Mouse (Mus musculus) lung, embryonic 14.5 days (tissue): Measurements from ENCODE around the gene Rpl36-ps4. TPM values are rescaled to one million over a fixed set of nuclear protein-coding genes. Genes with fewer than 3 reads are reported as not detected.

ENCODE experiments used
- ATAC-seq: fragments of 200-750 bp; cut with Nextera tagmentation; 2 replicates; pipeline ENCODE4 v1.8.0; 2017; ENCODE audit warnings: mild to moderate bottlenecking, moderate TSS enrichment, moderate library complexity; ENCODE audit not compliant: insufficient read depth
- DNase-seq: peaks from one replicate; pipeline ENCODE4 v3.0.0-alpha.2; 2015
- H3K27ac ChIP-seq: fragments of 300-500 bp; sonication (generic); 2 replicates; pipeline ENCODE4 v1.5.1; 2014; ENCODE audit warnings: low read depth, mild to moderate bottlenecking, moderate library complexity
- H3K27me3 ChIP-seq: fragments of 300-500 bp; sonication (generic); 2 replicates; pipeline ENCODE4 v1.6.1; 2014; ENCODE audit warnings: low read length, control low read depth; ENCODE audit not compliant: insufficient read depth
- H3K36me3 ChIP-seq: fragments of 300-500 bp; sonication (generic); 2 replicates; pipeline ENCODE4 v1.6.1; 2014; ENCODE audit warnings: control low read depth; ENCODE audit not compliant: insufficient read depth
- H3K4me1 ChIP-seq: fragments of 300-500 bp; sonication (generic); 2 replicates; pipeline ENCODE4 v1.6.1; 2014; ENCODE audit warnings: antibody characterized with exemption, control low read depth; ENCODE audit not compliant: insufficient read depth
- H3K4me2 ChIP-seq: fragments of 300-500 bp; sonication (generic); 2 replicates; pipeline ENCODE4 v1.6.1; 2014; ENCODE audit warnings: mild to moderate bottlenecking
- H3K4me3 ChIP-seq: fragments of 300-500 bp; sonication (generic); 2 replicates; pipeline ENCODE4 v1.5.1; 2014; ENCODE audit warnings: low read depth, low read length
- H3K9ac ChIP-seq: fragments of 300-500 bp; sonication (generic); 2 replicates; pipeline ENCODE4 v1.6.1; 2014
- H3K9me3 ChIP-seq: fragments of 300-500 bp; sonication (generic); 2 replicates; pipeline ENCODE4 v1.6.1; 2016; ENCODE audit warnings: low read depth, low read length, control low read depth
- CTCF ChIP-seq: IDR thresholded peaks from 2 replicates; pipeline ENCODE4 v1.5.1; 2016; ENCODE audit warnings: antibody characterized with exemption, low read depth
- WGBS: fragments of 180-500 bp; shearing (Covaris S2); extraction: QIAGEN DNeasy Blood & Tissue Kit; methylation state at CpG from one replicate; pipeline ENCODE4 v1.1.7; 2014; 5-methylcytosine and 5-hydroxymethylcytosine counted together
- polyA plus RNA-seq: library from polyadenylated mRNA; unstranded; fragments of >200 nt; fragmentation: Nextera tagmentation; extraction: Ambion mirVana; gene quantifications from 2 replicates; pipeline ENCODE4 v1.2.1, GENCODE M21; 2014

Gene Rpl36-ps4
- polyA plus RNA-seq, 1 experiment from 2014 or later: not detected

- 44% methylated on average over 7 of the region's 7 CpGs for WGBS
- ATAC-seq: no peak
- no peaks in the 10 kb centered on the region for H3K36me3 ChIP-seq
- H3K4me3 ChIP-seq: no peak overlapping the region
- no peak for DNase-seq
- no peak overlapping the region for H3K4me2 ChIP-seq
- no peaks in the 10 kb centered on the region for H3K27me3 ChIP-seq
- no peak overlapping the region for H3K27ac ChIP-seq
- H3K4me1 ChIP-seq: no peaks in the 10 kb centered on the region
- H3K9ac ChIP-seq: no peak overlapping the region
- no peaks in the 10 kb centered on the region for H3K9me3 ChIP-seq
- no peak for TF ChIP-seq CTCF
Measured at GRCm38 (mm10) chr17:87901163-87901562, 19.6 kb upstream of the Rpl36-ps4 start.

- no peaks in the 10 kb centered on the region for H3K27me3 ChIP-seq
- no peaks in the 10 kb centered on the region for H3K9me3 ChIP-seq
- no peaks in the 10 kb centered on the region for H3K4me1 ChIP-seq
- no peak overlapping the region for H3K27ac ChIP-seq
- no peak overlapping the region for H3K4me3 ChIP-seq
- no peak for DNase-seq
- H3K36me3 ChIP-seq: no peaks in the 10 kb centered on the region
- no peak overlapping the region for H3K4me2 ChIP-seq
- ATAC-seq: no peak
- WGBS: 35% methylated on average over 6 of the region's 6 CpGs
- no peak overlapping the region for H3K9ac ChIP-seq
- TF ChIP-seq CTCF: no peak
Measured at GRCm38 (mm10) chr17:87903213-87903612, 17.6 kb upstream of the Rpl36-ps4 start.

DNA sequence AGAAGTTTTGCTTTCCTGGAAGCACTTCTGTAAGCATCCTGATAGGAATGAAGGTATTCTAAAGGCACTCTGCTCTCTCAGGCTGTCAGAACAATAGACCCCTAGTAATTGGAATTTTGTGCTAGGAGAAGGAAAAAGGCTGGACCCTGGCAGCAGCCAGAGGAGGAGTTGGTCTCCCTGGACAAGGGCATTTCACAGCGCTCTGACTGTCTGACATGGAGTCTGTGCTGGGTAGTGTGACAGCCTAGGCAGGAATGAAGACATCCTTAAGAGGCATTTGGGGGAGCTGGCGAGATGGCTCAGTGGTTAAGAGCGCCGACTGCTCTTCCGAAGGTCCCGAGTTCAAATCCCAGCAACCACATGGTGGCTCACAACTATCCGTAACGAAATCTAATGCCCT is 17.1 kb upstream of the Rpl36-ps4 start:
- DNase-seq (no peak), ATAC-seq (no peak)
- no peak overlapping the region for H3K9ac ChIP-seq
- H3K36me3 ChIP-seq: no peaks in the 10 kb centered on the region
- H3K4me3 ChIP-seq: no peak overlapping the region
- H3K4me1 ChIP-seq: no peaks in the 10 kb centered on the region
- no peak for TF ChIP-seq CTCF
- 90% methylated on average over 8 of the region's 8 CpGs for WGBS
- H3K9me3 ChIP-seq: no peaks in the 10 kb centered on the region
- H3K27me3 ChIP-seq: no peaks in the 10 kb centered on the region
- H3K4me2 ChIP-seq: no peak overlapping the region
- no peak overlapping the region for H3K27ac ChIP-seq

DNA sequence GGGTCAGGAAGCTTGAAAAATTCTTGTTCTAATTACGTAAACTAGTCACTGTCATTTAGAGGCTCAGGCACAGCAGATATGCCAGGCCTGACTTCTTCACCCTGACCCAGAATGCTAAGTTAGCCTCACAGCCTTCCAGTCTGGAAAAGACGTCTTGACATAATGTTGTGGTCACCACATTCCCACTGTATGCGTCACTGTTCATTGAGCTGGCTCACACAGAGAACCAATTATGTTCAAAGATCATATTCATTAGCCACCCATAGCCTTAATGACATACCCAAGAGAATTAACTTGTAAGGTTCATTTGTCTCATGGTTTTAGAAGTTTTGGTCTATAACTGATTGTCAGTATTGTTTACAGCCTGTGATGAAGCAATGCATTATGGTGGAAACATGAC is 5.4 kb upstream of the Rpl36-ps4 start:
- WGBS: 81% methylated on average over 3 of the region's 3 CpGs
- ATAC-seq: no peak

DNA sequence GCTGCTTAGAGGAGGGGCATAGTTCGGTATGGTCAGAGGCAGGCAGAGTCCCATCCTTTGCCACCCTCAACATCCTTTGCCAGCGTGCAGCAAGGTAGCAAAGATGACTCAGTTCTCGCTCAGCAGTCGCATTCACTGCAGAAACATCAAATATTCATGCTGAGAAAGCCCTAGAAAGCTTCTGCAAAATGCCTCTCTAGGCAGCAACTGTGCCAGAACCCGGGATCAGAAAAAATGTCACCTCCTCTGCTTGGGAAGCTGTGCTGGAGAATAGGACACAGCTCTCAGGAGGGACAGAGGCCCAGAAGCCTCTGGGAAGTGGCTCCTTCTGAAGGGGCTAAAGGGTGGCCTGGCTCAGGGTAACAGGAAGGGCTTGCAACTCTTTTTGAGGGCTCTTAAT is 2.7 kb upstream of the Rpl36-ps4 start:
- Histone ChIP-seq H3K4me3 (no peak overlapping the region), H3K27me3 (no peaks in the 10 kb centered on the region), H3K36me3 (no peaks in the 10 kb centered on the region), H3K4me1 (no peaks in the 10 kb centered on the region), H3K27ac (no peak overlapping the region), H3K9ac (no peak overlapping the region), H3K4me2 (no peak overlapping the region), H3K9me3 (no peaks in the 10 kb centered on the region)
- ATAC-seq: no peak
- no peak for DNase-seq
- TF ChIP-seq CTCF: no peak
- 78% methylated on average over 5 of the region's 5 CpGs for WGBS

More for the DNA sequence above, 5.4 kb upstream of the Rpl36-ps4 start:
- no peak for DNase-seq
- no peaks in the 10 kb centered on the region for H3K36me3 ChIP-seq
- H3K27ac ChIP-seq: no peak overlapping the region
- no peaks in the 10 kb centered on the region for H3K4me1 ChIP-seq
- no peak for TF ChIP-seq CTCF
- H3K4me3 ChIP-seq: no peak overlapping the region
- no peak overlapping the region for H3K9ac ChIP-seq
- no peaks in the 10 kb centered on the region for H3K27me3 ChIP-seq
- no peaks in the 10 kb centered on the region for H3K9me3 ChIP-seq
- no peak overlapping the region for H3K4me2 ChIP-seq

GRCm38 (mm10) chr17:87934326-87934725 is 13.5 kb downstream of the Rpl36-ps4 start:
- Histone ChIP-seq H3K4me3 (no peak overlapping the region), H3K4me1 (no peaks in the 10 kb centered on the region), H3K9me3 (no peaks in the 10 kb centered on the region), H3K4me2 (no peak overlapping the region), H3K9ac (no peak overlapping the region), H3K36me3 (no peaks in the 10 kb centered on the region), H3K27me3 (no peaks in the 10 kb centered on the region), H3K27ac (no peak overlapping the region)
- no peak for TF ChIP-seq CTCF
- WGBS: 66% methylated on average over 10 of the region's 10 CpGs
- DNase-seq: no peak
- no peak for ATAC-seq

DNA sequence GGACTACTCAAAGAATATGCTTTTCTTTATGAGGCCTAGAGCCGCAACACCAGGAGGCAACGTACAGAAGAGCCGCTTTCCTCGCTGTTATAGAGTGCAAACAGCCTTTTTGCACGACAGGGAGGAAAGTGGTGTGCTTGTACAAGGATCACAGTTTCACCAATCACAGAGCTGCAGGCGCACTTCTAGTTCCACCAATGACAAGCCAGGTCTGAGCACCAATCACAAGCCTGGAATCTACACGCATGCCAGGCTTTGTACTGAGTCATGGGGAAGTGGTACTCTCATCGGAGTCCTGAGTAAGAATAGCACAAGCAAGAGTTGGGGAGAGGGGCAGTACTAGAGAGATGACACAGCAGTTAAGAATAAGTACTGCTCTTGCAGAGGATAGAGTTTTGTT is 14.0 kb downstream of the Rpl36-ps4 start:
- H3K27ac ChIP-seq: no peak overlapping the region
- DNase-seq (no peak), ATAC-seq (no peak)
- no peaks in the 10 kb centered on the region for H3K9me3 ChIP-seq
- no peaks in the 10 kb centered on the region for H3K36me3 ChIP-seq
- no peak overlapping the region for H3K4me2 ChIP-seq
- H3K4me3 ChIP-seq: no peak overlapping the region
- H3K4me1 ChIP-seq: no peaks in the 10 kb centered on the region
- 84% methylated on average over 8 of the region's 8 CpGs for WGBS
- H3K9ac ChIP-seq: no peak overlapping the region
- no peak for TF ChIP-seq CTCF
- H3K27me3 ChIP-seq: no peaks in the 10 kb centered on the region

DNA sequence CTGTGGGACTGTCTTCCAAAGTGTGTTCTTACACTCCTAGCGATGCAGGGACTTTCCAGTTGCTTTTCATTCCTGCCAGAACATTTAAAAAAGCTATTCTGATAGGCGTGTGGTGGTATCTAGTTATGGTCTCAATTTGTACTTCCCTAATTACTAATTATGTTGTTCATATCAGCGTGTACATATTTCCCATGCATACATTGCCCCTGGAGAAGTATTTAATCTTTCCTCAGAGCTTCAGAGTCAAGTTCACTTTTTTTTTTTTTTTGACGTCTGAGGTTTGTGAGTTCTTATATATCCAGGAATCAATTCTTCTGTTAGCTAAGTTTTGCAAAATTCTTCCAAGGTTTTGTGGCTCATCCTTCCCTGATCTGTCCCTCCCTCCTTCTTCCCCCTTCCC is 15.4 kb downstream of the Rpl36-ps4 start:
- 80% methylated on average over 4 of the region's 4 CpGs for WGBS
- ATAC-seq: no peak
- TF ChIP-seq CTCF: no peak

More for the DNA sequence above, 15.4 kb downstream of the Rpl36-ps4 start:
- Histone ChIP-seq H3K4me2 (no peak overlapping the region), H3K9me3 (no peaks in the 10 kb centered on the region), H3K36me3 (no peaks in the 10 kb centered on the region), H3K4me1 (no peaks in the 10 kb centered on the region), H3K27me3 (no peaks in the 10 kb centered on the region), H3K27ac (no peak overlapping the region), H3K4me3 (no peak overlapping the region), H3K9ac (no peak overlapping the region)
- no peak for DNase-seq
